Mouse (Mus musculus) forebrain, embryonic 16.5 days (tissue): ENCODE results near the gene 4632433K11Rik. TPM values are rescaled to one million over a fixed set of nuclear protein-coding genes. Genes with fewer than 3 reads are reported as not detected.
"Not testable (repeated sequence)": the region's sequence is repeated elsewhere in the genome, so short reads cannot be mapped to it uniquely, and the experiment has no call there.

Experiments
- ATAC-seq: fragments of 200-750 bp; cut with Nextera tagmentation; 2 replicates; pipeline ENCODE4 v1.8.0; 2017; ENCODE audit warnings: mild to moderate bottlenecking, moderate library complexity
- H3K27ac ChIP-seq: fragments of 300-500 bp; sonication (generic); 2 replicates; pipeline ENCODE4 v1.5.1; 2014; ENCODE audit warnings: low read length, control low read depth
- H3K27me3 ChIP-seq: fragments of 300-500 bp; sonication (generic); replicated peaks from 2 replicates; pipeline ENCODE4 v1.6.1; 2014; ENCODE audit warnings: low read length; ENCODE audit not compliant: control insufficient read depth, insufficient read depth
- H3K36me3 ChIP-seq: fragments of 300-500 bp; sonication (generic); 2 replicates; pipeline ENCODE4 v1.6.1; 2014; ENCODE audit not compliant: control insufficient read depth, insufficient read depth
- H3K4me1 ChIP-seq: fragments of 300-500 bp; sonication (generic); replicated peaks from 2 replicates; pipeline ENCODE4 v1.6.1; 2014; ENCODE audit warnings: low read length; ENCODE audit not compliant: control insufficient read depth, insufficient read depth
- H3K4me2 ChIP-seq: fragments of 300-500 bp; sonication (generic); 2 replicates; pipeline ENCODE4 v1.6.1; 2014; ENCODE audit warnings: mild to moderate bottlenecking, low read length, control low read depth
- H3K4me3 ChIP-seq: fragments of 300-500 bp; sonication (generic); replicated peaks from 2 replicates; pipeline ENCODE4 v1.5.1; 2014; ENCODE audit warnings: mild to moderate bottlenecking, low read length, control low read depth
- H3K9ac ChIP-seq: fragments of 300-500 bp; sonication (generic); replicated peaks from 2 replicates; pipeline ENCODE4 v1.6.1; 2014; ENCODE audit warnings: low read depth, low read length, control low read depth
- H3K9me3 ChIP-seq: fragments of 300-500 bp; sonication (generic); 2 replicates; pipeline ENCODE4 v1.6.1; 2016; ENCODE audit warnings: low read length; ENCODE audit not compliant: control insufficient read depth
- WGBS: fragments of 180-500 bp; shearing (Covaris S2); extraction: QIAGEN DNeasy Blood & Tissue Kit; methylation state at CpG from one replicate; pipeline ENCODE4 v1.1.7; 2014; 5-methylcytosine and 5-hydroxymethylcytosine counted together
- polyA plus RNA-seq: library from polyadenylated mRNA; unstranded; fragments of >200 nt; fragmentation: Nextera tagmentation; extraction: Ambion mirVana; gene quantifications from 2 replicates; pipeline ENCODE4 v1.2.1, GENCODE M21; 2015

Gene 4632433K11Rik
- polyA plus RNA-seq, 1 experiment from 2014 or later, result not detected

- H3K27ac ChIP-seq, H3K4me1 ChIP-seq, H3K9me3 ChIP-seq, ATAC-seq, H3K9ac ChIP-seq, H3K4me3 ChIP-seq, H3K4me2 ChIP-seq, H3K27me3 ChIP-seq: not testable (repeated sequence)
- H3K36me3 ChIP-seq, result peaks cover 13% of the 10 kb centered on the region
- WGBS, result 59% methylated on average over 8 of the region's 8 CpGs
Measured at GRCm38 (mm10) chr7:5002876-5003275, 31.0 kb upstream of the 4632433K11Rik start.

GRCm38 (mm10) chr7:5008229-5008628, 25.7 kb upstream of the 4632433K11Rik start:
- no peak for ATAC-seq
- no peak overlapping the region for H3K4me3 ChIP-seq
- WGBS, result 96% methylated on average over 26 of the region's 26 CpGs
- H3K9ac ChIP-seq, result no peak overlapping the region
- H3K27ac ChIP-seq, result no peak overlapping the region
- H3K27me3 ChIP-seq, result no peaks in the 10 kb centered on the region
- H3K36me3 ChIP-seq, result peaks cover 50% of the 10 kb centered on the region
- no peak overlapping the region for H3K4me2 ChIP-seq
- 0 out of 2 replicates have a peak, but pooled peaks cover 2% of the 10 kb centered on the region for H3K4me1 ChIP-seq
- no peaks in the 10 kb centered on the region for H3K9me3 ChIP-seq

- ATAC-seq, result no peak
- Histone ChIP-seq H3K9me3 (no peaks in the 10 kb centered on the region), H3K36me3 (peaks cover 36% of the 10 kb centered on the region), H3K4me2 (no peak overlapping the region), H3K9ac (no peak overlapping the region), H3K27me3 (no peaks in the 10 kb centered on the region), H3K4me3 (no peak overlapping the region), H3K4me1 (peaks cover 12% of the 10 kb centered on the region), H3K27ac (no peak overlapping the region)
- WGBS, result 91% methylated on average over 27 of the region's 27 CpGs
Measured at GRCm38 (mm10) chr7:5012681-5013513, 21.0 kb upstream of the 4632433K11Rik start.

- ATAC-seq, result peak; percentile 81
- Histone ChIP-seq H3K27me3 (no peaks in the 10 kb centered on the region), H3K4me2 (peak within 1 kb of the TSS; percentile 71), H3K9ac (peak within 1 kb of the TSS; percentile 90), H3K9me3 (no peaks in the 10 kb centered on the region), H3K4me3 (peak within 1 kb of the TSS; percentile 88), H3K4me1 (peaks cover 15% of the 10 kb centered on the region), H3K27ac (peak within 1 kb of the TSS; percentile 99), H3K36me3 (peaks cover 23% of the 10 kb centered on the region)
- under 1% methylated on average over 42 of the region's 42 CpGs for WGBS
Measured at GRCm38 (mm10) chr7:5014251-5015117, 19.4 kb upstream of the 4632433K11Rik start, which contains the start of the genes Zfp524 and Fiz1. TSS of gene Zfp524 (plus strand) at chr7:5014415. TSS of gene Fiz1 (minus strand) at chr7:5014697.

- under 1% methylated on average over 55 of the region's 76 CpGs for WGBS
- H3K4me1 ChIP-seq, result peaks cover 17% of the 10 kb centered on the region
Measured at GRCm38 (mm10) chr7:5015118-5016001, 18.6 kb upstream of the 4632433K11Rik start, which contains the start of gene Gm44973. TSS of gene Gm44973 (plus strand) at chr7:5015496.

GRCm38 (mm10) chr7:5016057-5016456, 17.9 kb upstream of the 4632433K11Rik start:
- 65% methylated on average over 3 of the region's 3 CpGs for WGBS
- peak overlapping the region; percentile 71 for H3K4me2 ChIP-seq
- peak overlapping the region; percentile 99 for H3K27ac ChIP-seq
- H3K9me3 ChIP-seq, result no peaks in the 10 kb centered on the region
- ATAC-seq, result no peak
- H3K27me3 ChIP-seq, result no peaks in the 10 kb centered on the region
- peak overlapping the region; percentile 88 for H3K4me3 ChIP-seq
- peaks cover 19% of the 10 kb centered on the region for H3K4me1 ChIP-seq
- H3K9ac ChIP-seq, result peak overlapping the region; percentile 69
- peaks cover 11% of the 10 kb centered on the region for H3K36me3 ChIP-seq

More at GRCm38 (mm10) chr7:5015118-5016001, 18.6 kb upstream of the 4632433K11Rik start, which contains the start of gene Gm44973:
- Histone ChIP-seq H3K36me3 (peaks cover 15% of the 10 kb centered on the region), H3K9ac (peak within 1 kb of the TSS; percentile 90), H3K27ac (peak within 1 kb of the TSS; percentile 99), H3K27me3 (no peaks in the 10 kb centered on the region), H3K9me3 (no peaks in the 10 kb centered on the region), H3K4me3 (peak within 1 kb of the TSS; percentile 88), H3K4me2 (peak within 1 kb of the TSS; percentile 71)
- peak; percentile 74 for ATAC-seq

- no peak overlapping the region for H3K4me2 ChIP-seq
- H3K27ac ChIP-seq, result no peak overlapping the region
- H3K9ac ChIP-seq, result no peak overlapping the region
- peaks cover 26% of the 10 kb centered on the region for H3K4me1 ChIP-seq
- 98% methylated on average over 2 of the region's 2 CpGs for WGBS
- H3K9me3 ChIP-seq, result no peaks in the 10 kb centered on the region
- no peak for ATAC-seq
- no peak overlapping the region for H3K4me3 ChIP-seq
- no peaks in the 10 kb centered on the region for H3K27me3 ChIP-seq
- peaks cover 4% of the 10 kb centered on the region; the same call in 1 of the 2 replicates for H3K36me3 ChIP-seq
Measured at GRCm38 (mm10) chr7:5016920-5017319, 17.0 kb upstream of the 4632433K11Rik start.

- WGBS, result 92% methylated on average over 16 of the region's 16 CpGs
- H3K9me3 ChIP-seq, result no peaks in the 10 kb centered on the region
- H3K36me3 ChIP-seq, result peaks cover 4% of the 10 kb centered on the region; the same call in 1 of the 2 replicates
- no peaks in the 10 kb centered on the region for H3K27me3 ChIP-seq
- H3K27ac ChIP-seq, result no peak overlapping the region
- peaks cover 26% of the 10 kb centered on the region for H3K4me1 ChIP-seq
- ATAC-seq, result no peak
- no peak overlapping the region for H3K4me3 ChIP-seq
- no peak overlapping the region for H3K9ac ChIP-seq
- H3K4me2 ChIP-seq, result no peak overlapping the region
Measured at GRCm38 (mm10) chr7:5017352-5017751, 16.6 kb upstream of the 4632433K11Rik start.
